In genomic region chr2:92499701-92500322, GRCm38 (mm10) we compare ENCODE assay signal across 10 mouse cellular contexts. TPM values are rescaled to one million over a fixed set of nuclear protein-coding genes. Genes with fewer than 3 reads are reported as not detected.
A peak's percentile ranks its signal among the peaks of the same experiment; 100 is the strongest.
DNase-seq lines count a peak whose midpoint lies in the region; ATAC-seq and TF ChIP-seq lines count a peak whose summit lies in the region.
"Had no signal": no experiment of that assay in that cellular context is flagged by ENCODE, and none has a peak within 500 bp of the region (broad histone marks: within the 10 kb centered on the region; RNA-seq: fewer than 3 reads in every experiment).

No protein-coding gene starts in this region.

- peak; percentile 73; the same call in 1 of the 2 replicates for ATAC-seq in embryonic facial prominence, embryonic 11.5 days (replicated peaks; ENCODE audit: insufficient number of reproducible peaks, low FRiP score, low TSS enrichment, low read depth)
- peak; percentile 42; the same call in 1 of the 2 replicates for ATAC-seq in intestine, embryonic 14.5 days (replicated peaks; ENCODE audit: low FRiP score, low TSS enrichment, low read depth)
- ATAC-seq in midbrain, postnatal 0 days (ENCODE audit: low FRiP score): peak; percentile 86
- no peak for ATAC-seq in activated CD4-positive, CD25-positive, alpha-beta regulatory T cell, adult 4 months

- no peak overlapping the region for H3K27ac ChIP-seq in embryonic facial prominence, embryonic 11.5 days (replicated peaks; ENCODE audit: low read depth, low read length)
- H3K27ac ChIP-seq in intestine, embryonic 14.5 days (ENCODE audit: low read depth): no peak overlapping the region
- peak overlapping the region; percentile 70 for H3K27ac ChIP-seq in midbrain, postnatal 0 days (ENCODE audit: low read depth, low read length)
- H3K27ac ChIP-seq: macrophage had no signal

- no peaks in the 10 kb centered on the region for H3K27me3 ChIP-seq in embryonic facial prominence, embryonic 11.5 days (ENCODE audit: control insufficient read depth, insufficient read depth, low read length)
- H3K27me3 ChIP-seq in intestine, embryonic 14.5 days (replicated peaks; ENCODE audit: control insufficient read depth, insufficient read depth, low read length): 0 out of 2 replicates have a peak, but pooled peaks cover 3% of the 10 kb centered on the region
- H3K27me3 ChIP-seq in midbrain, postnatal 0 days (ENCODE audit: insufficient read depth, low read length): no peaks in the 10 kb centered on the region

- H3K4me2 ChIP-seq in embryonic facial prominence, embryonic 11.5 days (ENCODE audit: low read depth, low read length): no peak overlapping the region
- no peak overlapping the region for H3K4me2 ChIP-seq in intestine, embryonic 14.5 days (ENCODE audit: low read length)
- no peak overlapping the region for H3K4me2 ChIP-seq in midbrain, postnatal 0 days (ENCODE audit: low read depth, low read length, poor library complexity, severe bottlenecking)

- DNase-seq in 3T3-L1 (ENCODE audit: low read depth, low spot score): peak; percentile 25
- peak; percentile 73 for DNase-seq in embryonic facial prominence, embryonic 11.5 days (ENCODE audit: low spot score)
- DNase-seq in intestine, embryonic 14.5 days (ENCODE audit: low spot score): peak; percentile 49
- DNase-seq in midbrain, postnatal 0 days (ENCODE audit: low spot score): peak; percentile 95
- DNase-seq in spleen, postnatal 4 days (ENCODE audit: low spot score in 2 of 2): no peak
- DNase-seq in urinary bladder, postnatal 14 days (ENCODE audit: low spot score): no peak
- no peak for DNase-seq in heart, postnatal 4 days
- DNase-seq: thymus, adult 18-20 months had no signal

- 75% methylated on average over 3 of the region's 3 CpGs for WGBS in embryonic facial prominence, embryonic 11.5 days
- 85% methylated on average over 3 of the region's 3 CpGs for WGBS in intestine, embryonic 14.5 days
- WGBS in midbrain, postnatal 0 days: 28% methylated on average over 3 of the region's 3 CpGs

- H3K4me3 ChIP-seq in embryonic facial prominence, embryonic 11.5 days (ENCODE audit: low read depth, low read length): no peak overlapping the region
- H3K4me3 ChIP-seq in intestine, embryonic 14.5 days (ENCODE audit: low read depth, low read length): no peak overlapping the region
- no peak overlapping the region for H3K4me3 ChIP-seq in midbrain, postnatal 0 days (ENCODE audit: low read depth, low read length)

- H3K9ac ChIP-seq in embryonic facial prominence, embryonic 11.5 days (replicated peaks; ENCODE audit: low read length): no peak overlapping the region
- H3K9ac ChIP-seq in intestine, embryonic 14.5 days (ENCODE audit: low read length): no peak overlapping the region
- no peak overlapping the region for H3K9ac ChIP-seq in midbrain, postnatal 0 days (replicated peaks; ENCODE audit: low read length, poor library complexity, severe bottlenecking)

- H3K36me3 ChIP-seq in embryonic facial prominence, embryonic 11.5 days (replicated peaks; ENCODE audit: control insufficient read depth, insufficient read depth, low read depth, low read length): no peaks in the 10 kb centered on the region
- no peaks in the 10 kb centered on the region for H3K36me3 ChIP-seq in intestine, embryonic 14.5 days (ENCODE audit: control insufficient read depth, insufficient read depth, low read length)
- H3K36me3 ChIP-seq in midbrain, postnatal 0 days (ENCODE audit: insufficient read depth, low read length): no peaks in the 10 kb centered on the region

- no peaks in the 10 kb centered on the region for H3K9me3 ChIP-seq in embryonic facial prominence, embryonic 11.5 days (replicated peaks; ENCODE audit: control insufficient read depth, low read length)
- no peaks in the 10 kb centered on the region for H3K9me3 ChIP-seq in intestine, embryonic 14.5 days (ENCODE audit: control insufficient read depth, low read length)
- no peaks in the 10 kb centered on the region for H3K9me3 ChIP-seq in midbrain, postnatal 0 days (ENCODE audit: low read length)

- H3K4me1 ChIP-seq in embryonic facial prominence, embryonic 11.5 days (ENCODE audit: control insufficient read depth, insufficient read depth, low read length): no peaks in the 10 kb centered on the region
- H3K4me1 ChIP-seq in intestine, embryonic 14.5 days (replicated peaks; ENCODE audit: control insufficient read depth, insufficient read depth, low read length): peaks cover 5% of the 10 kb centered on the region; the same call in 1 of the 2 replicates
- H3K4me1 ChIP-seq in midbrain, postnatal 0 days (ENCODE audit: insufficient read depth, low read length): peaks cover 16% of the 10 kb centered on the region; the same call in 1 of the 2 replicates

- no peak; the same call in 1 of the 2 replicates for TF ChIP-seq CTCF in midbrain, postnatal 0 days (IDR thresholded peaks at IDR 0.05)

RNA-seq across cellular contexts. Expression of gene Slc35c1, which starts 39.5 kb away (rescaled TPM):
- 6.1 and 8.5 TPM in 2 replicates for polyA plus RNA-seq in embryonic facial prominence, embryonic 11.5 days (2014; fragmentation: Nextera tagmentation; extraction: Ambion mirVana)
- polyA plus RNA-seq in intestine, embryonic 14.5 days (2014; fragmentation: Nextera tagmentation; extraction: Ambion mirVana): 26.8 and 30.2 TPM in 2 replicates
- 8.9 and 18.6 TPM in 2 replicates for total RNA-seq in midbrain, postnatal 0 days (2014; rRNA removed)
- polyA plus RNA-seq in midbrain, postnatal 0 days (2015; fragmentation: Nextera tagmentation; extraction: Ambion mirVana): 16.8 and 18.8 TPM in 2 replicates
- polyA plus RNA-seq in activated CD4-positive, CD25-positive, alpha-beta regulatory T cell, adult 4 months (2017; shearing (Covaris generic)): 10 to 100 TPM; 36.6 to 47.3 TPM
- total RNA-seq in heart, postnatal 4 days (2021): 1 to 10 TPM; 5.8 to 7.5 TPM

Comparison
In these comparisons a context has a peak if more than half of its experiments do, and no peak if none do; other contexts are left out.
1. DNase-seq: peak in 3T3-L1 (single experiment), embryonic facial prominence, embryonic 11.5 days (single experiment), intestine, embryonic 14.5 days (single experiment) and midbrain, postnatal 0 days (single experiment); none in spleen, postnatal 4 days (0 of 2), urinary bladder, postnatal 14 days (single experiment) and heart, postnatal 4 days (single experiment).